Mouse (Mus musculus): Measurements from ENCODE around the gene Apeh. TPM values are rescaled to one million over a fixed set of nuclear protein-coding genes. Genes with fewer than 3 reads are reported as not detected.

The Apeh gene
- polyA plus RNA-seq, 1 experiment from 2014 or later: 54.3 TPM

DNA sequence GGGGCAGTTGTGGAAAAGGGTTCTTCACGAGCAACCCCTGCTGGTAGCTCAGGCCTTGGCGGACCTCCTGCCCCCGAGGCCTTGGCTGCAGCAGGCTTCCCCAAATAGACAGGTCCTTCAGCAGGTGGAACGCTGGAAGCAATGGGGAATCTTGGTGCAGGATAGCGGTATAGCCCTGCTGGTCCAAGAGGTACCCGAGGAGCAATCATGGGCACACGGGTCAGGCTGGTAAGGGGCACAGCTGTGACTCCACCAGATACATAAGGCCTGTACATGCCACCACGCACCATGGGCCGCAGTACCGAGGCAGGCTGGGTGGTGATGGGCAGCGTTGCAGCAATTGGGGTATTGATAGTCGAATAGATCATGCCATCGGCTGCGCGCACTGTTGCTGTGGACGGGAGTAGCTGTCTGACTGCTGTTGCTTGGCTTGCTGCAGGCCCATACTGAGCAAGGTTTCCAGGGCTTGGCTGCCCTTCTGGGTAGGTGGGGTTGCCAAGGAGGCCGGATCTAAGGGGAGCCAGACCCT, 17.3 kb upstream of the Apeh start:
- DNase-seq (ENCODE audit: low spot score): no peak
- H3K9me3 ChIP-seq (ENCODE audit: control insufficient read depth, low read length): no peaks in the 10 kb centered on the region
- H3K27ac ChIP-seq (ENCODE audit: low read depth, low read length): no peak overlapping the region
- no peak for ATAC-seq (ENCODE audit: low FRiP score)
- no peaks in the 10 kb centered on the region for H3K27me3 ChIP-seq (ENCODE audit: control insufficient read depth, insufficient read depth, low read length)
- 0 out of 2 replicates have a peak, but pooled peaks cover 6% of the 10 kb centered on the region for H3K4me1 ChIP-seq (replicated peaks; ENCODE audit: control insufficient read depth, insufficient read depth, low read length)
- WGBS: 74% methylated on average over 17 of the region's 17 CpGs
- H3K4me2 ChIP-seq (replicated peaks; ENCODE audit: low read depth, low read length): peak overlapping the region; percentile 31
- no peak overlapping the region for H3K9ac ChIP-seq (ENCODE audit: low read depth, low read length)
- H3K36me3 ChIP-seq (ENCODE audit: control insufficient read depth, insufficient read depth, low read length): no peaks in the 10 kb centered on the region; the same call in 1 of the 2 replicates
- no peak overlapping the region for H3K4me3 ChIP-seq (ENCODE audit: low read depth, low read length)

DNA sequence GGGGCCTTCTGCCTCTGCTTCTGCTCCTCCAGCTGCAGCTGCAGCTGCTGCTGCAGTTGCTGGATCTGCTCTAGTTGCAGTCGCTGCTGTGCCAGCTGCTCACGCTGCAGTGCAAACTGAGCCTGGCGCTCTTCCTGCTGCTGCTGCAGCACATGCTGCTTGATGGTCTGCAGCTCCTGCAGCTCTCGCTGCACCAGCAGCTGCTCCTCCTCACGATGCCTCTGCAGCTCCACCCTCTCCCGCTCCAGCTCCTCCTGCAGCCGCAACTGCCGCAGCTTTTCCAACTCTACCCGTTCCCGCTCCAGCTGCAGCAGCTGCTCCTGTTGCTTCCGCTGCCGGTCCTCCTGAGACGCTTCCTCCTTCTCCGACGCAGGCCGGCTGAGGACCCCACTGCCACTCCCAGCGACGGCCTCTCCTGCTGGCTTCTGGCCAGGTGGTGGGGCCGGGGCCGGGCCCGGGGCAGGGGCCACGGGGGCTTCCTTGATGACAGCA, 16.7 kb upstream of the Apeh start:
- Histone ChIP-seq H3K27me3 (ENCODE audit: control insufficient read depth, insufficient read depth, low read length) (no peaks in the 10 kb centered on the region), H3K4me2 (replicated peaks; ENCODE audit: low read depth, low read length) (peak overlapping the region; percentile 31), H3K4me1 (replicated peaks; ENCODE audit: control insufficient read depth, insufficient read depth, low read length) (0 out of 2 replicates have a peak, but pooled peaks cover 6% of the 10 kb centered on the region), H3K36me3 (ENCODE audit: control insufficient read depth, insufficient read depth, low read length) (no peaks in the 10 kb centered on the region; the same call in 1 of the 2 replicates), H3K9me3 (ENCODE audit: control insufficient read depth, low read length) (no peaks in the 10 kb centered on the region), H3K27ac (ENCODE audit: low read depth, low read length) (no peak overlapping the region), H3K4me3 (ENCODE audit: low read depth, low read length) (no peak overlapping the region), H3K9ac (ENCODE audit: low read depth, low read length) (0 out of 2 replicates have a peak overlapping the region, but pooled peaks have one; percentile 5)
- DNase-seq (ENCODE audit: low spot score): peak; percentile 30
- 13% methylated on average over 22 of the region's 22 CpGs for WGBS
- ATAC-seq (ENCODE audit: low FRiP score): no peak

DNA sequence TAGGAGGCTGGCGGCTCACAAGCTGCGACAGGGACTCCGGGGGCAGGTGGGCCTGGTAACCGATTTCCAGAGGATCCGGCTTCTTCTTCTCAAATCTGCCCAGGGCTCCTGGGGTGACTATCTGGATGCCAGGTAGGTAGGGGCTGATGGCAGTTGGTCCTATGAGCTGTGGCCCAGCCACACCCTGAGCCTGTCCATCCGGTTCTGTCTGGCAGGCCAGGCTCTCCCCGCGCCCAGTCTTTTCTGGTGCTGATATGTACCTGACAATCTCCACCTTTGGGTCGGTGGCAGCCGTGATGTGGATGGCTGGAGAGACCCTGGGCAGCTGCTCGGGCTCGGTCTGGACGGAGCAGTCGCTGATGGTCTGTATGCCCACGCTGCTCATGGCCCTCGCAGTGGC, 15.8 kb upstream of the Apeh start:
- 0 out of 2 replicates have a peak, but pooled peaks cover 6% of the 10 kb centered on the region for H3K4me1 ChIP-seq (replicated peaks; ENCODE audit: control insufficient read depth, insufficient read depth, low read length)
- no peaks in the 10 kb centered on the region for H3K9me3 ChIP-seq (ENCODE audit: control insufficient read depth, low read length)
- no peak overlapping the region for H3K4me2 ChIP-seq (replicated peaks; ENCODE audit: low read depth, low read length)
- H3K27ac ChIP-seq (ENCODE audit: low read depth, low read length): no peak overlapping the region
- H3K36me3 ChIP-seq (ENCODE audit: control insufficient read depth, insufficient read depth, low read length): no peaks in the 10 kb centered on the region; the same call in 1 of the 2 replicates
- no peak overlapping the region for H3K9ac ChIP-seq (ENCODE audit: low read depth, low read length)
- no peaks in the 10 kb centered on the region for H3K27me3 ChIP-seq (ENCODE audit: control insufficient read depth, insufficient read depth, low read length)
- 86% methylated on average over 15 of the region's 16 CpGs for WGBS
- ATAC-seq (ENCODE audit: low FRiP score) (no peak), DNase-seq (ENCODE audit: low spot score) (no peak)
- no peak overlapping the region for H3K4me3 ChIP-seq (ENCODE audit: low read depth, low read length)

DNA sequence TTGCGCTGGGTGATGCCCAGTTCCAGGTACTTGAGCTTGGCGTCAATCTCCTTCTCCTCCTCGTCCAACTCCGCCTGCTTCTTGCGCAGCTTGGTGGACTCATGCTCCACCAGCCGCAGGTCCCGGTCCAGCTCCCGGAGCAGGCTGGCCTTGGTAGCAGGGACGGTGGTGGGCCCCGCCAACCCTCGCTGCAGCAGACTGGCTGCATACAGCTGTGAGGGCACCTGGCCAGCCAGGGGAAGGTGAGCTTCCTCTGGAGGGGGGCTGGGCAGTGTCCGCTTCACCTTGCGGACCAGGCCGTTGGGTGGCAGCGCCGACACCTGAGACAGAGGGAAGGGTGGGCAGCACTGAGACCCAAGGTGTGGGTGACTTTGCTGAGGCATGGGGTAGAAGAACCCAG, 13.5 kb upstream of the Apeh start:
- ATAC-seq (ENCODE audit: low FRiP score) (no peak), DNase-seq (ENCODE audit: low spot score) (no peak)
- no peak overlapping the region for H3K4me2 ChIP-seq (replicated peaks; ENCODE audit: low read depth, low read length)
- H3K9ac ChIP-seq (ENCODE audit: low read depth, low read length): no peak overlapping the region
- WGBS: 93% methylated on average over 16 of the region's 16 CpGs
- no peak overlapping the region for H3K27ac ChIP-seq (ENCODE audit: low read depth, low read length)
- H3K4me1 ChIP-seq (replicated peaks; ENCODE audit: control insufficient read depth, insufficient read depth, low read length): peaks cover 12% of the 10 kb centered on the region; the same call in 1 of the 2 replicates
- H3K27me3 ChIP-seq (ENCODE audit: control insufficient read depth, insufficient read depth, low read length): no peaks in the 10 kb centered on the region
- H3K36me3 ChIP-seq (ENCODE audit: control insufficient read depth, insufficient read depth, low read length): no peaks in the 10 kb centered on the region
- no peaks in the 10 kb centered on the region for H3K9me3 ChIP-seq (ENCODE audit: control insufficient read depth, low read length)
- H3K4me3 ChIP-seq (ENCODE audit: low read depth, low read length): no peak overlapping the region

DNA sequence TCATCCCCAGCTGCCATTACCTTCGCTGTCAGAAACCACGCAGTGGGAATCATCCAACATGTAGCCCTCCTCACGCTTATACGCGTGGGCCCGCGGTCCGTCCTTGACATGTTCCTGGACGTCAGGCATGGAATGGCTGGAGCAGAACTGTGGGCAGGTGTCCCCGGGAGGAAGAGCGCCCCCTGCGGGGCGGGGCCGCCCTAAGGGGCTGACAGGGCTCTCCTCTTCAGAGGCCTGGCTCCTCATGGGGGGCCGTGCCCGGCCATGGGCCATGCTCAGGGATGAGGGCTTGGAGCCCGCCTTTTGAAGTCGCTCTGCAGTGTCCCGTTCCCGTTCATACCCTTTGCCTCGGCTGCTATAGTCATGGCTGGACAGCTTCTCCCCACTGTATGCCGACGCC, 11.7 kb upstream of the Apeh start:
- no peak overlapping the region for H3K4me2 ChIP-seq (replicated peaks; ENCODE audit: low read depth, low read length)
- WGBS: 88% methylated on average over 23 of the region's 23 CpGs
- no peak overlapping the region for H3K27ac ChIP-seq (ENCODE audit: low read depth, low read length)
- no peaks in the 10 kb centered on the region for H3K36me3 ChIP-seq (ENCODE audit: control insufficient read depth, insufficient read depth, low read length)
- peaks cover 8% of the 10 kb centered on the region; the same call in 1 of the 2 replicates for H3K4me1 ChIP-seq (replicated peaks; ENCODE audit: control insufficient read depth, insufficient read depth, low read length)
- no peak overlapping the region for H3K9ac ChIP-seq (ENCODE audit: low read depth, low read length)
- no peaks in the 10 kb centered on the region for H3K9me3 ChIP-seq (ENCODE audit: control insufficient read depth, low read length)
- H3K27me3 ChIP-seq (ENCODE audit: control insufficient read depth, insufficient read depth, low read length): no peaks in the 10 kb centered on the region
- no peak overlapping the region for H3K4me3 ChIP-seq (ENCODE audit: low read depth, low read length)
- DNase-seq (ENCODE audit: low spot score) (no peak), ATAC-seq (ENCODE audit: low FRiP score) (no peak)

DNA sequence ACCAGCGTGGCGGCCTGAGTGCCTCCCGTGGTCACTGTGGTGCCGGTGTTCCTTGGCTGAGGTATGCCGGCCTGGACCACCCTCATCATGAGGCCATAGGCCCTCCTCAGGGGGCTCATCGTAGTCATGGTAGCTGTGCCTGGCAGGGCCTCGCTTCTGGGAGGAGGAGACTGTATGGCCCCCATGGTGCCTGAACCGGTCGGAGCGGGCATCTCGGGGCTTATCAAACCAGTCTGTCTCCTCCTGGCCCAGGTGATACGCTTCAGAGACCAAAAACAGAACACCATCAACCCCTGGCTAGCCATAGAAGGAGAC, 11.1 kb upstream of the Apeh start:
- Histone ChIP-seq H3K4me2 (replicated peaks; ENCODE audit: low read depth, low read length) (no peak overlapping the region), H3K4me1 (replicated peaks; ENCODE audit: control insufficient read depth, insufficient read depth, low read length) (peaks cover 5% of the 10 kb centered on the region; the same call in 1 of the 2 replicates), H3K27ac (ENCODE audit: low read depth, low read length) (no peak overlapping the region), H3K9ac (ENCODE audit: low read depth, low read length) (0 out of 2 replicates have a peak overlapping the region, but pooled peaks have one; percentile 7), H3K27me3 (ENCODE audit: control insufficient read depth, insufficient read depth, low read length) (no peaks in the 10 kb centered on the region), H3K36me3 (ENCODE audit: control insufficient read depth, insufficient read depth, low read length) (no peaks in the 10 kb centered on the region), H3K9me3 (ENCODE audit: control insufficient read depth, low read length) (no peaks in the 10 kb centered on the region), H3K4me3 (ENCODE audit: low read depth, low read length) (no peak overlapping the region)
- no peak for ATAC-seq (ENCODE audit: low FRiP score)
- no peak for DNase-seq (ENCODE audit: low spot score)
- WGBS: 68% methylated on average over 12 of the region's 12 CpGs

DNA sequence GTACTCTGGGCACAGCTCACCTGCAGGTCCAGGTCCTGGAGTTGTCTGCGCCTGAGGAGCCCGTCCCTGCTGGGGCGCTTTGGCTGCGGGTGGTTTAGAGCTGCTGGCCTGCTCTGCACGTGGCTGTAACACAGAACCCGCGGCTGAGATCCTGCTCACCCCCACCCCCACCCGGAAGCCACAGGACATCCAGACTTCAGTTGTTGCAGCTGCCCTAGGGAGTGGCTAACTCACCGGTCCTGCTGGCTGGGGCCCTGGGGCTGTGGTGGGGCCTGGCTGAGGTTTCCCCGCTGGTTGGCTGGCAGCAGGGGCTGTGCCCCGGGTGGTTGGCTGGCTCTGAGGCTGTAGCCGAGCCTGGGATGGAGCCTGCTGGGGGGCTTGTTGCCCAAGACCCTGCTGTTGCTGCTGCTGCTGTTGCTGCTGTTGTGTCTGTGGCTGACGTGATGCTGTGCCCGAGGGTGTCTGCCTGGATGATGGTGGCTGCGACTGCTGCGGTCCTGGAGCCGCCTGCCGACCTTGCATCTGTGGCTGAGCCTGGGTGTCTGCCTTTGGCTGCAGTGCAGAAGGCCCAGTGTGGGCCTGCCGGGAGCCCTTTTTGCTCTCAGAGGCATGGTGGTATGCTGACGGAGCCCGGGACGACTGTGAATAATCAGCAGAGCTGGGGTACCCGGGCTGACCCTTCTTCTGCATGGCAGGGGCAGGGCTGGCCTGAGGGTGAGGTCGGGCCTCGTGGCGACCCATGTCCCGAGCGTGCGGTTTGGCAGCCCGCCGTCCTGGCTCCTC, 10.6 kb upstream of the Apeh start:
- H3K9ac ChIP-seq (ENCODE audit: low read depth, low read length): peak overlapping the region; percentile 7; the same call in 1 of the 2 replicates
- H3K4me2 ChIP-seq (replicated peaks; ENCODE audit: low read depth, low read length): 0 out of 2 replicates have a peak overlapping the region, but pooled peaks have one; percentile 14
- H3K27me3 ChIP-seq (ENCODE audit: control insufficient read depth, insufficient read depth, low read length): no peaks in the 10 kb centered on the region
- DNase-seq (ENCODE audit: low spot score): peak; percentile 36
- peaks cover 5% of the 10 kb centered on the region; the same call in 1 of the 2 replicates for H3K4me1 ChIP-seq (replicated peaks; ENCODE audit: control insufficient read depth, insufficient read depth, low read length)
- H3K4me3 ChIP-seq (ENCODE audit: low read depth, low read length): no peak overlapping the region
- H3K9me3 ChIP-seq (ENCODE audit: control insufficient read depth, low read length): no peaks in the 10 kb centered on the region
- WGBS: 34% methylated on average over 30 of the region's 31 CpGs
- no peaks in the 10 kb centered on the region for H3K36me3 ChIP-seq (ENCODE audit: control insufficient read depth, insufficient read depth, low read length)
- no peak overlapping the region for H3K27ac ChIP-seq (ENCODE audit: low read depth, low read length)
- ATAC-seq (ENCODE audit: low FRiP score): peak; percentile 25; the same call in 1 of the 2 replicates

DNA sequence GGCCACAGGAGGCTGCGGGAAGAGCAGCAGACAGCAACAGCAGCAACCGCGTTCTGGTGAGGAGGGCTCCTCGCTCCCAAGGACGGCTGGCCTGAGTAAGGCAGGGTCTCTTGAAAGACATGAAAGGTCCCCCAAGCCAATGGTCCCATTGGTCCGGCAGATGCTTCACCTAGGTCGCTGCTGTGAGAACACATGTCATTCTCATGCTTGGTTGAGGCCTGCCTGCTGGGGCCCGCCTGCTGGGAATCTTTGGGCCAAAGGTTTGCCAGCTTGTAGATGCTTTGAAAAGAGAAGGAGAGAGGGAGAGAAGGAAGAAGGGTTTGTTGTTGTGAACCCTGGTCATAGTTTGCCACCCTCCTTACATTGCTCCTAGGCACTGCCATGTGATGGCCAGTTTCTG, 5.2 kb upstream of the Apeh start:
- DNase-seq (ENCODE audit: low spot score) (no peak), ATAC-seq (ENCODE audit: low FRiP score) (no peak)
- no peaks in the 10 kb centered on the region for H3K27me3 ChIP-seq (ENCODE audit: control insufficient read depth, insufficient read depth, low read length)
- H3K9me3 ChIP-seq (ENCODE audit: control insufficient read depth, low read length): no peaks in the 10 kb centered on the region
- H3K27ac ChIP-seq (ENCODE audit: low read depth, low read length): no peak overlapping the region
- no peak overlapping the region for H3K4me2 ChIP-seq (replicated peaks; ENCODE audit: low read depth, low read length)
- WGBS: 76% methylated on average over 8 of the region's 8 CpGs
- no peak overlapping the region for H3K4me3 ChIP-seq (ENCODE audit: low read depth, low read length)
- no peaks in the 10 kb centered on the region for H3K36me3 ChIP-seq (ENCODE audit: control insufficient read depth, insufficient read depth, low read length)
- peaks cover 2% of the 10 kb centered on the region for H3K4me1 ChIP-seq (replicated peaks; ENCODE audit: control insufficient read depth, insufficient read depth, low read length)
- H3K9ac ChIP-seq (ENCODE audit: low read depth, low read length): no peak overlapping the region

Data from hindbrain, embryonic 11.5 days (tissue).